Mouse (Mus musculus) retina, embryonic 14.5 days (tissue): ENCODE data around the gene Cdc42bpa.

Experiments
- DNase-seq: peaks from one replicate; pipeline ENCODE4 v3.0.0-alpha.2; 2015; ENCODE audit warnings: low spot score

Cdc42bpa gene

GRCm38 (mm10) chr1:179959721-179960542, at the start of gene Cdc42bpa:
Gene Cdc42bpa (plus strand): TSS chr1:179960472.
- DNase-seq = peak; percentile 87

DNA sequence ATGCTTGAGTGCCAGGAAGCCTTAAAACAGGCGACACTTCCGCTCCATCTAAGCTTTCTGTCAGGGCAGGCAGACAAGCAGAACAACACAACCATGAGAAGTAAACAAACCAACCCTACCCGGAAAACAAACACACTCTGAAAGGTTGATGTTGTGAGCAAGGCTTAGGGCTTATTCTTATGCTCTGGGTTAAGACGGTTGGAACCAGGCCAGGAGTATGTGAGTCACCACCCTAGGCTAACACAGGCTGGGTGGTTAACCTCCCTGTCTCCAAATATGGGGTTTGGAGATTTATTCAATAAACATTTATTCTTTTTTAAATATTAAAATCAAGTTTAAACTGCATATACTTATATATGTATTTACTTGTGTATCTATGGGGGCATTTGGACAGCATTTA, 46.8 kb upstream of the Cdc42bpa start:
- no peak for DNase-seq

GRCm38 (mm10) chr1:179917036-179917435, 43.2 kb upstream of the Cdc42bpa start:
- no peak for DNase-seq

DNA sequence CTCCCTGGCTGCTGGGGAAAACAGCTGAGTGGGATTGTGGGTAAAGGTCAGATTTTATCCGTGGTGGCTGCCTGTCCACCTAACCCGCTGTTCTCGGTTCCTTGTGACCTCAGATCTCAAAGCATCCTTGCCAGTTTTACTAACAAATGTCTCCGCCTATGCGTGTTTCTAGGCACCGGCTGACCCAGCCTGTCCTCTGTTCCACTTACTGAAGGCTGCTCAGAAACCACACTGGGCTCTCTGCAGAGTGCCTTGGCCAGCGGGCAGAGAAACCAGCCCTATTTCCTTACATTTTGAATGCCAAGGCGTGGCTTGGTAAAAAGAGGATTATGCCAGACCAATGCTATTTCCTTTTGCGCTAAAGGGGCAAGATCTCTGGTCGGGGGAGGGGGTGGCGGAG, 42.8 kb upstream of the Cdc42bpa start:
- DNase-seq = no peak

DNA sequence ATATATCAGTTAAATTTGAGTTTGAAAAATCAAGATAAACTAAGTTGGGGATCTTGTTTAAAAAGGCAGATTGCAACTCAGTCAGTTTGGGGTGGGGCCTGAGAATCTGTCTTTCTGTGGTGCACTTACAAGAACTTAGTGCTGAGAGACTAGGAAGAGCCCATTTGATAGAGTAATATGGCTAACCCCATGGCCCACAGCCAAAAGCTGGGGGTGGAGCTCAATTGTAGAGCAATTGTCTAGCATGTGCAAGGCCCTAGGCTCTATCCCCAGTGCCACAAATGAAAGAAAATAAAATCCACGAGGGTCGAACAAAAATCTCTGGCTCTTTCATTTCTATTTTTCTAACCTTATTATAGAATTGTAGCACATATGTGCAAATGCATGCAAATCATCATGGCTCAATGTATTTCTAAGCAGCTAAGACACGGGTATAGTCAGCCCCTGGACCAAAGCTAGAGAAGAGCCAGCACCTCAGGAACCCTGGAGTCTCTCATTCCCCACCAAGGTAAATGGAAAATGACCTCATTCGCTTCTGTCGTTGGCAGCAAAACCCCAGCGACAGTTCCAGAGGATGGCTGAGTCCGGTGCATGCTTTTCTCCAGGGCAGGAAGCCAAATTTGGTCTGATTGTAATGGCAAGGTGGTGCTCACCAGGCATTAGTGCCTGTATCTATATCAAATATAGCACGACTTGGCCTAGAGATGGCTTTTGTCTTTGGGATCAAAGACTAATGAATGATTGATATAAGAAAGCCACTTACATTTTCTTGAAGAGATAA, 40.4 kb upstream of the Cdc42bpa start:
- DNase-seq = no peak

- no peak for DNase-seq
Observed at GRCm38 (mm10) chr1:179923661-179924405, 36.4 kb upstream of the Cdc42bpa start.

GRCm38 (mm10) chr1:179926240-179926639, 34.0 kb upstream of the Cdc42bpa start:
- no peak for DNase-seq

DNA sequence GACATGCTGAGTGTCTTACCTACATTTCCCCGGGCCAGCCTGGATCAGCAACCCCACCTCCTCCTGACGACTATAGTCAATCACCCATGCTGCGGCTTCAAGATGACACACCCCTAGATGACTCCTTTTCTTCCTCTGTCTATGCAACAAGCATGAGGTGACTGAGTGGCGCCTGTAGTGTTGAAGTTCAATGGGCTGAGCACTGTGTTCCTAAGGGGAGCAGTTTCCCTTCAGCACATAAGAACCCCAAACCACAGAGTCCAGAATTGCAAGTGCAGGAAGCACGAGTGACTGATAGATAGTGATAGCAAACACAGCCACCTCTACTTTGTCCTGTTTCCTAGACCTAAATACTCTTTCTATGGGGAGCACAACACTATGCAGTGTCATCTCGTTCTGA, 33.2 kb upstream of the Cdc42bpa start:
- no peak for DNase-seq

DNA sequence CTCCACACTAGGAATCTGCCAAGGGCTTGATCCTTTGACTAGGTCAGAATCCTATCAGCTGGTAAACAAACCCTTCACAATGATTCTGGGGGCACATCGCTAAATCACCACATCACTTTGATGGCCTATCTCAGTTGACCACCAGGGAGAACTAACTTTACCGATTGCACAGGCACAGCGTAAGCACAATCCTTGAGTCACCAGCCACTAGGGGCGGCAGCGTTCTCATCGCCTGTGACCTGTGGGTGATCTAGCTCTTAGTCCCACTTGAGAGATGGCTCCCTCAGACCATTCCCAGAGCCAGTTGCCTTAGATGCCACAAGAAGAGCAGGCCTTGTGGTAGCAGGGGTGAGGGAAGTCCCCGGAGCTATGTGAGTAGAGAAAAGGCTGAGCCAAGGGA, 31.4 kb upstream of the Cdc42bpa start:
- no peak for DNase-seq

DNA sequence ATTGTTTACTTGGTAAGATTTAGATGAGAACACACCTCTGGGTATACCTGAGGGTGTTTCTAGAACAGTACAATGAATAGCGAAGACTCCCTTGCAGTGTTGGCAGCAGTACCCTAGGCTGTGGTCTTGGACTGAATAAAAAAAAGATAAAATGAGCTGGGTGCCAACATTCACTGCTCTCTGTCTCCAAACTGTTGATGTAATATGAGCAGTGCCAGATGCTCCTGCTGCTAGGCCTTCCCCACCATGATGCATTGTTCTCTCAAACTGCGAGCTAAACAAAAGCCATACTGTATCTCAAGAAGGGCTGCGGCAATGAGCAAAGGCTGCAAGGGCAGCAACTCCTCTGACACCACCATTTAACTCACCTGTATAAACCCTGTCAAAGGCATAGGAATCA, 29.0 kb upstream of the Cdc42bpa start:
- no peak for DNase-seq

- no peak for DNase-seq
Observed at GRCm38 (mm10) chr1:179934064-179934463, 26.2 kb upstream of the Cdc42bpa start.

- DNase-seq = no peak
Observed at GRCm38 (mm10) chr1:179940071-179940786, 20.0 kb upstream of the Cdc42bpa start.

DNA sequence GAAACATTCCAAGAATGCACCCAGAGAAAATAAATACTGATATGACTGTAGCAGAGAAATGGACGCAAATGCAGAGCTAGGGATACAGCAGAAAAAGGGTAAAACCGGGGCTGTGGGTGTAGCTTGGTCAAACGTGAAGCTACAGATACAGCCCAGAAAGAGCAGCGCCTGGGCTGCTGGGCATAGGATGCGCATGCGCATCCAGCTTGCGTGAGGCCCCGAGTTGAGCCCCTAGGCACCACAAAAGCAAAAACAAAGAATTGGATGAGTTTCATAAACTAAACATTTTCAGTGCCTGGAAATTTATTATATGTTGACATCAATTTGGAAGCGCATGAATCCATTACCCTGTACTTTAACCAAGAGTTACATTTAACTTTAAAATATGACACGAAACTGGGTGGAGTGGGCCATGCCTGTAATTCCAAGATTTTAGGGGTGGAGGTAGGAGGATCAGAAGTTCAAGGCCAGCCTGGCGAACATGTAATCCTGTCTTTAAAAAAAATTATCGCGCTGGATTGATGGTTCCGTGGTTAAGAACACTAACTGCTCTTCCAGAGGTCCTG, 19.4 kb upstream of the Cdc42bpa start:
- DNase-seq = no peak

DNA sequence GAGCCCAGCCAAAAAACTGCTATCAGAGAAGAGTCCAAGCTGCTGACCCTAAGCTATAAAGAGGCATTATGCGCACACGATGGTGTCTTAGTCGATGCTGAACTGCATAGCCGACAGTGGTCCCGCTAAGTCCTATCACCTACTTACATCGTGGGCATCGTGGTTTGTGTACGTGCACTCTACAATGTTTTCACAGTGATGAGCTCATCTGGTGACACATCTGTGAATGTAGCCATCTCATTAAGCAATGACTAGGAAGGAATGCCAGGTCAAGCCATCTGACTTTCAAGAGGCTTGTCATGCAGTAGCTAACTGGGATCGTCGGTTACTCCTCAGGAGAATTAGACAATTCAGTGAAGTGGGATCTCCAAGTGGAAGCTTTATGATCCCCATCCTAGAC, 15.3 kb upstream of the Cdc42bpa start:
- DNase-seq = no peak

DNA sequence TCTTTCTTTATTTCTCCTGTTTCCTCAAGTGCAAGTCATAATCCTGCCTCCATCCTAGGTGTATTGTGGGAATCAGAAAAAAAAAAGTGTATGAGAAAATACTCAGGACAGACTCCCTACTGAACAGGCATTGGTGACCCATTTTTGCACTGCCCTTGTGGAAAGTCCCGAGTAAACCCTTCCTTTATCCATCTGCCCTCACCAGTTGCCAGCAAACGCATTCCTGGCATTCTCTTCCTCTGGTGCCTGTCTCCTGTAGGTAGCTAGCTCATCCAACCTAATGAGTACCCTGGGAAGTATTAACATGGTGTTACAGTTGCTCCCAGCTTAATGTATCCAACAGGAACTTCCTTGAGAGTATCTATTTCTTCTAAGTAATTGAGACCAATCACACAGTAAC, 13.7 kb upstream of the Cdc42bpa start:
- no peak for DNase-seq

DNA sequence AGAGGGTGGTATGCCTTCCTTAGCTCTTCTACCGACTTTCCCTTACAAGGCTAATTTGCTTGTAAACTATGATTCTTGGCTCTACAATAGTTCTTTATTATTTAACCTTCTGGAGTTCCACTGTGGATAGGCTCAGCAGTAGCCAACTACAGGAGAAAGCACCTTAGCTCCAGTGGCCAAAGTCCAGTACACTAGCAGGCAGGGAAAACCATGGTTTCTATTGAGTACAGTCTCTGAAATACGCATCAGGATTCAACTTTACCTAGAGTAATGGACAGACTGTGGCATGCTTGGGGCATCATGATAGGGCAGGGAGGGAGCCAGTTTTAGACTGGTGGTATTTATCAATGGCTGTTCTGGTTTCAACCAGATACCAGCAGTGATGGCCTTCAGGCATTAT, 12.6 kb upstream of the Cdc42bpa start:
- DNase-seq = no peak

- DNase-seq = peak; percentile 56
Observed at GRCm38 (mm10) chr1:179951597-179951996, 8.7 kb upstream of the Cdc42bpa start.

DNA sequence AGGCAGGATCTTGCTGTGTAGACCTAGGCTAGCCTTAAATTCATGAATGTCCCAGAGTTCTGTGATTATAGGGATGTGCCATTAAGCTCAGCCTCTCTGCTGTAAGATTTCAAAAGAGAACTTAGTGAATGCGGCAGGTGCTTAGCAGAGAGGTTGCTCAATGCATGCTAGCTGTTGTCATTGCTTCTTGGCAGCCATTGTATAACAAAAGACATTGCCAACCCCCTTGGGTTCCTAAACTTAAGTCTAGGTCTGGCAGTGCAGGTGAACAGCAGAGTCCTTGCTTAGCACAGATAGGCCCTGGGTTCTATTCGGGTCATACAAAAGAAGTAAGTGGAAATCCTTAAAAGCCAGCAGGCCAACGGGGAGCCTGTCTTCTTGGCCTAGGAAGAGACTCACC, 7.0 kb upstream of the Cdc42bpa start:
- no peak for DNase-seq

GRCm38 (mm10) chr1:179957431-179957830, 2.8 kb upstream of the Cdc42bpa start:
- no peak for DNase-seq

DNA sequence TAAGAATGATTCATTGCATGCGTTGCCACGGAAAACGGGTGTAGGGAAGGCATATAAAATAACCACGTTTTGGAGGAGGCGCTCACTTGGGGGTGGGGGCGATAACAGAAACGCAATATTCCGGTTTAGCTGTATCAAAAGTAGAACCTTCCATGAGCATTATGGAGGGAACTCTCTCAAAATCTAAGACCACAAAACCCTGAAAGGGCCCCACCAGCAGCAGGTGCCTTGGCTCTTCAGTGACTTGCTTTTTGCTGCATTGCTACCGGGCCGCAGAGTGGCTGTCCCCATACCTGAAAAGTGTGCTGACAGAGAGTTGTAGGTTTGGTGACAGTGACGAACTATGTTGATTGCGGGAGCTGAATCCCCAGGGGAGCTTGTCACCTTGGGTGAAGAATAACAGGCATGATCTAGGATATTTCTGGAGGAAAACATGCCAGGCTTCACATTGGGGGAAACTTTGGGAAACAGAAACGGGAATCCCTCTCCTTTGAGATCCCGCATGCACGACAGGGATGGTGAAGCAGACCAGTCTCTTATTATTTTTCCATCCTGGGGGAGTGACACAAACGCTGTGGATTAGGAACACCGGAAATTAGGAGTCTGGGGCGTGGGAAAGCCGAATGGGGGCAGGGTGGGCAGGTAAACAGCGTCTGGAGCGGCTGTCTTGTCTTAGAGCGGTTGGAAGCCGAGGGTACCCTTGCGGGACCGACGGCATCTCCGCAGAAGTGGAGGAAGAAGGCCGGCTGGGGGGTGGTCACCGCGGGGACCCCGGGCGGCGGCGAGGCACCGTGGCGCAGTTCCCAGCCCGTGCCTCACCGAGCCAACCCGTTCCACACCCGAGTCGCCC, 1.2 kb upstream of the Cdc42bpa start:
- DNase-seq = peak; percentile 46

GRCm38 (mm10) chr1:179960543-179960876, 238 bp downstream of the Cdc42bpa start:
- DNase-seq = no peak
